Mouse (Mus musculus) heart, embryonic 14.5 days (tissue): ENCODE data around the gene Mlh3. TPM values are rescaled to one million over a fixed set of nuclear protein-coding genes. Genes with fewer than 3 reads are reported as not detected.

ENCODE experiments used
- ATAC-seq: fragments of 200-750 bp; cut with Nextera tagmentation; 2 replicates; pipeline ENCODE4 v1.8.0; 2017; ENCODE audit warnings: low read depth, moderate TSS enrichment; ENCODE audit not compliant: insufficient number of reproducible peaks, insufficient read depth, low FRiP score
- H3K27ac ChIP-seq, 2 experiments: fragments of 200-500 bp in 1 of 2; fragments of 300-500 bp in 1 of 2; sonication (generic) in 1 of 2; replicated peaks in 1 of 2; 2 replicates each; pipeline ENCODE4 v1.5.1; 2012 to 2014; ENCODE audit warnings: low read depth in 2 of 2, low read length in 2 of 2, control low read depth in 1 of 2, mild to moderate bottlenecking in 1 of 2, mixed read lengths in 1 of 2; ENCODE audit not compliant: control insufficient read depth in 1 of 2, insufficient read depth in 1 of 2
- H3K27me3 ChIP-seq: fragments of 300-500 bp; sonication (generic); 2 replicates; pipeline ENCODE4 v1.6.1; 2014; ENCODE audit warnings: mild to moderate bottlenecking, low read length, control low read depth; ENCODE audit not compliant: control insufficient read depth, insufficient read depth
- H3K36me3 ChIP-seq: fragments of 300-500 bp; sonication (generic); 2 replicates; pipeline ENCODE4 v1.6.1; 2014; ENCODE audit warnings: mild to moderate bottlenecking, control low read depth, low read length, mixed read lengths; ENCODE audit not compliant: control insufficient read depth, insufficient read depth
- H3K4me1 ChIP-seq, 2 experiments: fragments of 200-500 bp in 1 of 2; fragments of 300-500 bp in 1 of 2; sonication (generic) in 1 of 2; 2 replicates each; pipeline ENCODE4 v1.6.1; 2012 to 2014; ENCODE audit warnings: low read length in 2 of 2, control low read depth in 1 of 2, mixed read lengths in 1 of 2; ENCODE audit not compliant: control insufficient read depth in 2 of 2, insufficient read depth in 2 of 2
- H3K4me2 ChIP-seq: fragments of 300-500 bp; sonication (generic); 2 replicates; pipeline ENCODE4 v1.6.1; 2014; ENCODE audit warnings: mild to moderate bottlenecking, low read length
- H3K4me3 ChIP-seq, 2 experiments: fragments of 200-500 bp in 1 of 2; fragments of 300-500 bp in 1 of 2; sonication (generic) in 1 of 2; 2 replicates each; pipeline ENCODE4 v1.5.1; 2012 to 2014; ENCODE audit warnings: low read length in 2 of 2, mild to moderate bottlenecking in 2 of 2, control low read depth in 1 of 2, low read depth in 1 of 2, moderate library complexity in 1 of 2; ENCODE audit not compliant: control insufficient read depth in 1 of 2, insufficient read depth in 1 of 2
- H3K9ac ChIP-seq: fragments of 300-500 bp; sonication (generic); 2 replicates; pipeline ENCODE4 v1.6.1; 2014; ENCODE audit warnings: mild to moderate bottlenecking, low read length
- H3K9me3 ChIP-seq: fragments of 300-500 bp; sonication (generic); 2 replicates; pipeline ENCODE4 v1.6.1; 2016; ENCODE audit warnings: low read length, control low read depth; ENCODE audit not compliant: control insufficient read depth
- WGBS: fragments of 180-500 bp; shearing (Covaris S2); extraction: QIAGEN DNeasy Blood & Tissue Kit; methylation state at CpG from one replicate; pipeline ENCODE4 v1.1.7; 2014; 5-methylcytosine and 5-hydroxymethylcytosine counted together
- polyA plus RNA-seq: library from polyadenylated mRNA; unstranded; fragments of >200 nt; fragmentation: Nextera tagmentation; extraction: Ambion mirVana; gene quantifications from 2 replicates; pipeline ENCODE4 v1.2.1, GENCODE M21; 2014

The Mlh3 gene
- polyA plus RNA-seq: 6.2 and 7.6 TPM in 2 replicates

- Histone ChIP-seq H3K9ac (peak within 1 kb of the TSS; percentile 81), H3K36me3 (0 out of 2 replicates have a peak, but pooled peaks cover 7% of the 10 kb centered on the region), H3K27me3 (no peaks in the 10 kb centered on the region), H3K4me1 (peaks cover 2 to 8% of the 10 kb centered on the region in 2 experiments; a peak in 3 of 4 replicates), H3K9me3 (peaks cover 3% of the 10 kb centered on the region; the same call in 1 of the 2 replicates), H3K4me2 (peak within 1 kb of the TSS; percentile 74), H3K4me3 (peak within 1 kb of the TSS; percentile 64 to 95), H3K27ac (peak within 1 kb of the TSS; percentile 75 to 79)
- WGBS: 1% methylated on average over 35 of the region's 35 CpGs
- ATAC-seq: peak; percentile 68
Measured at GRCm38 (mm10) chr12:85270319-85270718, at the start of gene Mlh3. Mlh3 (minus strand) TSS chr12:85270599.

- H3K9me3 ChIP-seq: no peaks in the 10 kb centered on the region
- H3K4me3 ChIP-seq: no peak overlapping the region
- H3K4me1 ChIP-seq: peaks cover 0 to 6% of the 10 kb centered on the region in 2 experiments; a peak in 2 of 4 replicates
- no peak overlapping the region for H3K4me2 ChIP-seq
- 34% methylated on average over 3 of the region's 3 CpGs for WGBS
- no peak overlapping the region for H3K9ac ChIP-seq
- H3K27me3 ChIP-seq: no peaks in the 10 kb centered on the region
- H3K27ac ChIP-seq: no peak overlapping the region
- no peak for ATAC-seq
- peaks cover 97% of the 10 kb centered on the region for H3K36me3 ChIP-seq
Measured at GRCm38 (mm10) chr12:85308651-85309050, 38.3 kb upstream of the Mlh3 start.

DNA sequence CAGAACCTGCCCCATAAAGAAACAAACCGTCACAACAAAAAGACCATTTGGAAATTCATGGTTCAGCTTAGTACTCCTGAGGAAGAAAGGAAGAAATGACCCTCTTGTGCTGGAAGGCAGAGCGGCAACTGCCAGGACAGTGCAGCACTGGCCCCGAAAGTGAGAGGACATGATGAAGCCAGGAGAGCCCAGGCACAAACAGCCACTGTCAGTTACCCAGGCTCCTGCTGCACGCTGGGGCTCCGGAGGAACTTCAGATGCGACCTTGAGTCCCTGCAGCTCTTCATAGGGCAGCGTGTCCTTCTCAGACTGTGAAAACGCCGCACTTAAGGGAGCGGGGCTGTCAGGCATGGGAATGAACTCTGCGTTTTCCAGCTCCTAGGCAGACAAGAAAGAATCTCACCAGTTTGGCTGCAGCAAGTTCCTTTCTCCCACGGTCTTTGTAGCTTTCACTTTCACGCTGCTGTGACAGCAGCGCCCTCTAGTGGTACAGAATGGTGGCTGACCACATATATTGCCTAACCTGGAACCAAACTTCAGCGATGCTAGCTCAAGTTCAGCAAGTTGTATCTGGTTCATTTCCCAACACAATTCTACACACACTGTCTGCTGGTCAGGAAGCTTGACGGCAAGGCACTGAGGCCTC lies 35.0 kb upstream of the Mlh3 start:
- Histone ChIP-seq H3K9ac (0 out of 2 replicates have a peak overlapping the region, but pooled peaks have one; percentile 54), H3K27me3 (no peaks in the 10 kb centered on the region), H3K9me3 (no peaks in the 10 kb centered on the region), H3K27ac (peak overlapping the region in 1 of 2 experiments; percentile 61; a peak in 2 of 4 replicates), H3K4me3 (peak overlapping the region in 1 of 2 experiments; percentile 25; a peak in 2 of 4 replicates), H3K36me3 (peaks cover 96% of the 10 kb centered on the region), H3K4me2 (peak overlapping the region; percentile 46), H3K4me1 (peaks cover 0 to 6% of the 10 kb centered on the region in 2 experiments; a peak in 2 of 4 replicates)
- ATAC-seq: no peak
- WGBS: 42% methylated on average over 16 of the region's 16 CpGs

GRCm38 (mm10) chr12:85304725-85305124 lies 34.3 kb upstream of the Mlh3 start:
- no peaks in the 10 kb centered on the region for H3K9me3 ChIP-seq
- H3K4me3 ChIP-seq: no peak overlapping the region
- peaks cover 96% of the 10 kb centered on the region for H3K36me3 ChIP-seq
- no peak overlapping the region for H3K9ac ChIP-seq
- 70% methylated on average over 4 of the region's 4 CpGs for WGBS
- peaks cover 0 to 6% of the 10 kb centered on the region in 2 experiments; a peak in 2 of 4 replicates for H3K4me1 ChIP-seq
- H3K27ac ChIP-seq: no peak overlapping the region
- H3K27me3 ChIP-seq: no peaks in the 10 kb centered on the region
- no peak overlapping the region for H3K4me2 ChIP-seq
- no peak; the same call in 1 of the 2 replicates for ATAC-seq

GRCm38 (mm10) chr12:85303256-85303655 lies 32.9 kb upstream of the Mlh3 start:
- Histone ChIP-seq H3K9me3 (no peaks in the 10 kb centered on the region), H3K4me2 (no peak overlapping the region), H3K27me3 (no peaks in the 10 kb centered on the region), H3K4me3 (no peak overlapping the region), H3K36me3 (peaks cover 91% of the 10 kb centered on the region), H3K27ac (no peak overlapping the region), H3K9ac (no peak overlapping the region), H3K4me1 (peaks cover 2 to 6% of the 10 kb centered on the region in 2 experiments; a peak in 3 of 4 replicates)
- no peak for ATAC-seq
- WGBS: 65% methylated on average over 2 of the region's 2 CpGs

DNA sequence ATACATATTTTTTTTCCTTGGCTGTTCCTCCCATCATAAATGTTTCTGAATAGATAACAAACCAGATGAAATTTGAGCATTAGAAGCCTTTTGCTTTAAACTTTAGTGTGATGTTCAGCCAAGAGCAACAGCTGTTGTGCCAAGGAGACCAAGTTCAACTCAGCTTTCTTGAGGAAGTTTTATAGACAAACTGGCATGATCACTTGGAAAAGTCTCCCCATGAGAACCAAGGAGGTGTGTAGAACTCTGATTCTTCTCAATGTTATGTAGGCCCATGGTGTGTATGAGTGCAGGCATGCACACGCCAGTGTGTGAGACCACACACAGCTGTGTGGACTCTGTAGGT lies 28.4 kb upstream of the Mlh3 start:
- ATAC-seq: no peak
- peaks cover 13% of the 10 kb centered on the region for H3K9me3 ChIP-seq
- H3K4me2 ChIP-seq: no peak overlapping the region
- no peak overlapping the region for H3K4me3 ChIP-seq
- no peak overlapping the region for H3K9ac ChIP-seq
- peaks cover 49% of the 10 kb centered on the region for H3K36me3 ChIP-seq
- WGBS: 97% methylated on average over 1 of the region's 1 CpGs
- H3K27me3 ChIP-seq: no peaks in the 10 kb centered on the region
- no peak overlapping the region for H3K27ac ChIP-seq
- peaks cover 2 to 9% of the 10 kb centered on the region in 2 experiments; a peak in 2 of 4 replicates for H3K4me1 ChIP-seq

DNA sequence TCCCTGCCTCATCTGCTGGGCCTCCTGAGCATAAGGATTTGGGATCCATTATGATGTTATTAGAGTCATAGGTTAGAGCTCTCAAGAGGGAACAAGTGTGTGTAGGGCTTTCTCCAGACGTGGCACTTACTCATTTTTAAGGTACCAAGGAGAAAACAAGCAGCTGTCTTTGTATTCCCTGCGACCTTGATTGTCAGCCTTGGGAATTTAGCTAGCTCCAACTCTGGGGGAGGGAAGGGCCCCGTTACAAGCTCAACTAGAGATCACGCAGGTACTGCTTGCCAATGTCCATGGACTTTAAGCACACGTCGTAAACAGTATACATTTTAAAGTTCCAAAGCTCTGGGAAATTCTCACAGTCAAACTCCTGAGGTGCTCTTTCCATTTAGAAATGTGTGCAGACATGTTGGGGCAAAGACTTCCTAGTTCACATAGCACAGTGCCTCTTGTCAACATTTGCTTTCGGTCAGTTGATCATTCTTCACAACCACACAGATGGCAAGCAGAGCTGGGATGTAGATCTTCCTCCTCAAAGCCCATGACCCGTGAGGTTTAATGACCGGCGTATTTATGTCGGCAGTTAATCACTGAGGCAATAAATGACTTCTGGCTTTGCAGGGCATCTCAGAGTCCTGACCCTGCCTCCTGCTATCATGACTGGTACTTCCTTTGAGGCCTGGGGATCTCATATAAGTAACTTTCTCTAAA lies 27.9 kb upstream of the Mlh3 start:
- Histone ChIP-seq H3K9ac (no peak overlapping the region), H3K27me3 (no peaks in the 10 kb centered on the region), H3K27ac (no peak overlapping the region), H3K4me3 (no peak overlapping the region), H3K4me2 (no peak overlapping the region), H3K4me1 (peaks cover 2 to 9% of the 10 kb centered on the region in 2 experiments; a peak in 2 of 4 replicates), H3K36me3 (peaks cover 44% of the 10 kb centered on the region), H3K9me3 (peaks cover 17% of the 10 kb centered on the region)
- 79% methylated on average over 11 of the region's 11 CpGs for WGBS
- no peak for ATAC-seq
